Mouse (Mus musculus) frontal cortex, postnatal 25 days (tissue): ENCODE results near the gene Gm5089.

Experiments
- DNase-seq, 2 experiments: peaks; one replicate each; pipeline ENCODE4 v3.0.0; 2022; ENCODE audit warnings: low spot score in 2 of 2

Gm5089 gene

GRCm38 (mm10) chr14:122477971-122478573 lies 27.2 kb upstream of the Gm5089 start:
- DNase-seq, result no peak

GRCm38 (mm10) chr14:122477261-122477671 lies 26.4 kb upstream of the Gm5089 start:
- DNase-seq, result peak in 1 of 2 experiments; percentile 9

- no peak for DNase-seq
Observed at GRCm38 (mm10) chr14:122476822-122477215, 25.9 kb upstream of the Gm5089 start.

GRCm38 (mm10) chr14:122476041-122476821 lies 25.3 kb upstream of the Gm5089 start:
- DNase-seq, result no peak

GRCm38 (mm10) chr14:122475557-122476040 lies 24.7 kb upstream of the Gm5089 start:
- no peak for DNase-seq

GRCm38 (mm10) chr14:122474891-122475556 lies 24.1 kb upstream of the Gm5089 start, which contains the start of gene Zic2:
Gene Zic2, plus strand, starts transcription at chr14:122475435.
- no peak for DNase-seq

GRCm38 (mm10) chr14:122474041-122474890 lies 23.4 kb upstream of the Gm5089 start:
- DNase-seq, result peak in 1 of 2 experiments; percentile 23

GRCm38 (mm10) chr14:122473211-122473751 lies 22.4 kb upstream of the Gm5089 start:
- peak in 1 of 2 experiments; percentile 3 for DNase-seq

GRCm38 (mm10) chr14:122472647-122473046 lies 21.7 kb upstream of the Gm5089 start:
- DNase-seq, result peak in 1 of 2 experiments; percentile 3

- DNase-seq, result peak in 1 of 2 experiments; percentile 2
Observed at GRCm38 (mm10) chr14:122472161-122472560, 21.2 kb upstream of the Gm5089 start.

GRCm38 (mm10) chr14:122471449-122472085 lies 20.7 kb upstream of the Gm5089 start:
- no peak for DNase-seq

GRCm38 (mm10) chr14:122468971-122469755 lies 18.2 kb upstream of the Gm5089 start:
- peak in 1 of 2 experiments; percentile 3 for DNase-seq

- DNase-seq, result peak in 1 of 2 experiments; percentile 3
Observed at GRCm38 (mm10) chr14:122467926-122468841, 17.3 kb upstream of the Gm5089 start.

GRCm38 (mm10) chr14:122466756-122467362 lies 15.9 kb upstream of the Gm5089 start:
- no peak for DNase-seq

GRCm38 (mm10) chr14:122465931-122466490 lies 15.1 kb upstream of the Gm5089 start:
- no peak for DNase-seq

- peak in 1 of 2 experiments; percentile 23 for DNase-seq
Observed at GRCm38 (mm10) chr14:122464763-122465741, 14.1 kb upstream of the Gm5089 start, which contains the start of gene Zic5. Gene Zic5, minus strand, starts transcription at chr14:122465677.

- DNase-seq, result no peak
Observed at GRCm38 (mm10) chr14:122464351-122464762, 13.4 kb upstream of the Gm5089 start.
